Mouse (Mus musculus): ENCODE data around the gene Thap4.
"Not testable (repeated sequence)": the region's sequence is repeated elsewhere in the genome, so short reads cannot be mapped to it uniquely, and the experiment has no call there.

Thap4 gene

GRCm38 (mm10) chr1:93754573-93755290 lies at the start of gene Thap4:
Gene Thap4, minus strand, starts transcription at chr1:93754864.
- DNase-seq (ENCODE audit: low spot score): peak; percentile 89

DNA sequence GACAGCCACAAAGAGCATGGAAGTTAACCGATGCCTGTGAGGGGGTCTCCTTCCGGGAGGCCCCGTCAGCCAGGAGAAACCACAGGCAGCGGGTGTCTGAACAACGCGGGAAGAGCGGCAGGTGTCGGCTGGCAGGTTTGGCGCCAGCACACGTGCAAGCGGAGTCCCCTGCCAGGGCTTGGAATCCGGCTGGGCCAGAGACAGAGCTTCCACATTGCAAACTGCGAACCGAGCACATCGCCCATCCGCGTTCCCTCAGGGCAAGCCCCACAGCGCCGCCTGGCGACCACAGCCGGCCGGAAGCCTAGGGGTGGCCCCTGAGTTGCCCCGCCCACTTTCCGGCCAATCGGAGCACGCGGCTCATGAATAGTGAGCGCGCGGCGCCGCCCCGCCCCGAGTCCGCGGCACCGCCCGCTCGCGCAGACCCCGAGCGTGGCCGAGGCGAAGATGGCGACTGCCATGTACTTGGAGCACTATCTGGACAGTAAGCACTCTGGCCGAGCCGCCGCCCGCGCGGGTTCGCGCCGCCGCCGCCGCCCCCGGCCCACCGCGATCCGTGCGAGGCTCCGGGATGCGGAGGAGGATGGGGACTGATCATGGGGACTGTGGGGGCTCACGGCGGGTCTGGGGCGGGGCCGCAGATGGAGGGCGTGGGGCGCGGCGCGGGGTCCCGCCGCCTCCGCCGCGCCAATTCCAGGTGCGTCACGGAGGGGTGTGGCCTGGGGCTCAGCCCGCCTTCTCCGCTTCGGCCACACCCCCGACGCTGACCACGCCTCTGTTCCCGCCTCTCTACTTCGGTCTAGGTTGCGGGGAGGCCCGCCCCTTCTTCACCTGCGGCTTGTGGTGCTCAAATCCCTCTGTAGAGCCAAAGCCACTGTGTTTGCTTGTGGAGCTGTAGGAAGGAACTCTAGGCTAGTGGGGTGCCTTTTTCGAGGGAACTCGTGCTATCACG lies 49.2 kb upstream of the Thap4 start, which contains the start of gene Ing5:
TSS of gene Ing5 (plus strand) at position 410 of the 952 bp plus-strand sequence.
- peak; percentile 98 for DNase-seq (ENCODE audit: low spot score)

GRCm38 (mm10) chr1:93802771-93803170 lies 48.1 kb upstream of the Thap4 start:
- DNase-seq (ENCODE audit: low spot score): no peak

DNA sequence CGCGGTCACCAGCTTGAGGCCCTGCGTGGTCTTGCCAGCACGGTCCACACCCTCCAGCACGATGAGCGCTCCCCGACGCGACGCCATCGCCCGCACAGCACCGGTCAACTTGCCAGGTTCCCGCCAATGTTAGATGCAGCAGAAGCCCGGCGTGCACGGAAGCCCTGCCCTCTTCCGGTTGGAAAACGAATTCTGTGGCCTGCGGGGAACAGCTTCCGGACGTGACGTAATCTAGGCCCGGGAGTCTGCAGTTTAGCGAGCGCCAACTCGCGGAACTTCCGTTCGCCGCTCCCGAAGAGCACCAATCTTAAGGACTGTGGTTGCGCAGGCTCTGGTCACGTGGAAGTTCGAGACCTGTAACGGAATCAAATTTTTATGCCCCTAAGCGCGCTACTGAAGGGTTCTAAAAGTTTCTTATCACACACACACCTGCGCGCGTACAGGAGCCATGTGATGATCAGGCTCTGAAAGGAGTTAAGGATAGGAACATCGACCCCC lies 47.1 kb upstream of the Thap4 start, which contains the start of gene Dtymk:
TSS of gene Dtymk (minus strand) at position 194 of the 498 bp plus-strand sequence.
- peak; percentile 94 for DNase-seq (ENCODE audit: low spot score)

DNA sequence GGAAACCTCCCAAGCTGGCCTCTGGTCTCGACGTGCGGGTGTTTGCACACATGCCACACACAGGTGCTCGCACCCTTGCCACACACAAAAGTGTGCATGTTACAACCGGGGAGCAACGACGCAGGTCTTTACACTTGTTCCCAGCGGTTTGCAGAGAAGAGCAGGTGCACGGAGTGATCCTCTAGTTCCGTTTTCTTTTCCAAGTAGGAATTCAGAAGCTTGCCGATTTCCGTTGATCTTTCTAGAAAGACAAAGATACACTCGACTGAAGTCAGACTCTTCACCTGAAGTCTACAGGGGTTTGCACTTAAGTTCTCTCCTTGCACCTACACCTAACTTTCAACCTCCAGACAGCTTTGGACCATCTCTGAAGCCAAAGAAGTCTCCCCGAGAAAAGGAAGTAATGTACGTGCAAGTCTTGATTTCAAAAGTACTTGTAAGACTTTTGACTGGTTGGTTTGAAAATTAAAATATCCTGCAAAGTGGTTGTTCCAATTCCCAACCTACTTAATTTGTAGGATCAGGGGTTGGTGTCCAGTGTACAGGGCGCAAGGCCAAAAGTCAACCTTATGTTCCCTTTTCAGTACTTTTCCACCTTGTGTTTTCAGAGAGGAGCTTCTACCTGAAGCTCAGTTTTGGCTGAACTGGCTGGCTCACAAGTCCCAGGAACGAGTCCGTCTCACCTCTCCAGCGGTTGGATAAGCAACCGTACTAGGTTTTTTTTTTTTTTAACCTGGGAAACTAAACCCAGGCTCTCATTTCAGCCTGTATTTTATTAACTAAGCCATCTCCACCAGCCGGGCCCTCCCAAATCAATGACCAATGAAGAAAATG lies 46.2 kb upstream of the Thap4 start:
- no peak for DNase-seq (ENCODE audit: low spot score)

- DNase-seq (ENCODE audit: low spot score): no peak
Observed at GRCm38 (mm10) chr1:93795886-93796285, 41.2 kb upstream of the Thap4 start.

- DNase-seq (ENCODE audit: low spot score): no peak
Observed at GRCm38 (mm10) chr1:93794526-93794925, 39.9 kb upstream of the Thap4 start.

GRCm38 (mm10) chr1:93786912-93787311 lies 32.2 kb upstream of the Thap4 start:
- DNase-seq (ENCODE audit: low spot score): no peak

DNA sequence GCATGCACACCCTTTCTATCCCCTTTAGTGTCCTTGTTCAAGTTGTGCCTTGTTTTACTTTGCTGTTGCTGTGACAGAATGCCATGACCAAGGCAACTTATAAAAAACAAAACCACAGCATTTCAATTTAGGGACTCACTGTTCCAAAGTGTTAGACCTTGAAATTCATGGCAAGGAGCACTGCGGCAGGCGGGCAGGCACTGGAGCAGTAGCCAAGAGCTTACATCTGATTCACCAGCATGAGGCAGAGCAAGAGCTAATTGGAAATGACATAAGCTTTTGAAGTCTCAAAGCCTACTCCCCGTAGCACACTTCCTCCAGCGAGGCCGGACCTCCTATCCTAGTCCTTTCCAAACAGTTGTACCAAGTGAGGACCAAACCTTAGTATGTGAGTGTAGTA lies 22.0 kb upstream of the Thap4 start:
- no peak for DNase-seq (ENCODE audit: low spot score)

DNA sequence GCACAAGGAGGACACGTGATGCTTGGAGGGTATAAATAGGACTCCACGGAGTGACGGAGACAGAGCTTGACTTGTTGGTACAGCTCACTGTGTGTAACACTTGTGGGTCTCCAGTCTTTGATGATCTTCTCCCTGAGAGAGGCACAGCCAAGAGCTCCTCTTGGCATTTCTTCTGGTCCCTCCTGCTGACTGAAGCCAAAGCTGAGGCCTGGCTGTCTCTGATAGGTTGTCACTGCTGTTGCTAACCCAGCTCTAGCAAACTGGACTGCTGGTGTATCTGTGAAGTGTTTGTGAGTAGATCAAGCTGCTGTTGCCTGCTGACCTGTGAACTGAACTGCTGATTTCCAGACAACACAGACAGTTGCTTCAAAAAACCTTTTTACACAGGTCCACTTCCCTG lies 15.2 kb upstream of the Thap4 start:
- DNase-seq (ENCODE audit: low spot score): no peak

DNA sequence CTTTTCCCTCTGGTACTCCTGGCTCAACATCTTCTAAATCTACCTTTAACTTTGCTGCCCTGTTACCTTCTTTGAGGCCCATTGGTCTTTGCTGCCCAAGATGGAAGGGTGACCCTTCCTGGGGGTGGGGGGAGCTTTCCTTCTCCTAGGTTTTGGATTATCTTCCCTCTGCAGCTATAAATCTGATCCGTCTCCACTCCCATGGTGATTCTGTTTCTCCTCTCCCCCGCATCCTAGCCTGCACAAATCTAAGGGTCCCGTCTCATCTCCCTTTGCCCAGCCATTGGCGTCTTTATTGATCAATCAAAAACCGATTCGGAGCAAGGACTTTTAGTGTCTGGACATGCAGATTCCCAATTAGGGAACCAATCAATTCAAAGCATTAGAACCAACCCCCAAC lies 12.9 kb upstream of the Thap4 start:
- no peak for DNase-seq (ENCODE audit: low spot score)

- no peak for DNase-seq (ENCODE audit: low spot score)
Observed at GRCm38 (mm10) chr1:93764871-93765591, 10.4 kb upstream of the Thap4 start.

- not testable (repeated sequence) for DNase-seq (ENCODE audit: low spot score)
Observed at GRCm38 (mm10) chr1:93763531-93763930, 8.9 kb upstream of the Thap4 start.

GRCm38 (mm10) chr1:93760076-93760475 lies 5.4 kb upstream of the Thap4 start:
- DNase-seq (ENCODE audit: low spot score): no peak

DNA sequence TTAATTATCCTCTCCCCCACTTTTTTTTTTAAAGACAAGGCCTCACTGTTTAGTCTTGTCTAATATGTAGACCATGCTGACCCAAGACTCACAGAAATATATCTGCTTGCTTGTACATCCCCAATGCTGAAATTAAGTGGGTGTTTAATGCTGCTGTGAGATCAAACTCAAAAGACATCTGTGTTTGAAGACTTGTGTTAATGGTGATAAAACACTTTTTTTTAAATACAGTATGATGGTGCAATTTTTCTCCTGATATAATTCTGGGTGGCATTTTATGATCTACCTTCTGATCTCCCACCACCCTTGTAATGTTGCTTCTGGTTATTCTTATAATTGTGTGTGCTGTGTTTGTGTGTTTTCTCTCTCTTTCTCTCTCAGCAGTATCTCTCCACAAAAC lies 1.5 kb upstream of the Thap4 start:
- no peak for DNase-seq (ENCODE audit: low spot score)

GRCm38 (mm10) chr1:93755618-93756017 lies 954 bp upstream of the Thap4 start:
- no peak for DNase-seq (ENCODE audit: low spot score)

DNA sequence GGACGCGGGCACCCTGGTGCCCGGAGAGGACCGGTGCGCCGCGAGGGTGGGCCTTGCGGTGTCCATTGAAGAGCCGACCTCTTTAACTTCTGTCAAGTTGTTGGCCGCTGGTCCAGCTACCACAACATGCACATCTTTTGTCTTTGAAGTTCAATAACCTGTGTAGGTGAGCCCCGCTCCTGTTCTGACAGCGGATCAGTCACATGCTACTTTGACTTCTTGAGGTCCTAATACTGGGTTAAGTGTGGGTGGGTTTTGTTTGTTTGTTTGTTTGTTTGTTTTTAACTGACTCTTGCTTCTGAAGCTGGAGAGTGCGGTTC lies 587 bp upstream of the Thap4 start:
- DNase-seq (ENCODE audit: low spot score): no peak

- no peak for DNase-seq (ENCODE audit: low spot score)
Observed at GRCm38 (mm10) chr1:93753911-93754572, 622 bp downstream of the Thap4 start.

GRCm38 (mm10) chr1:93751290-93751689 lies 3.4 kb downstream of the Thap4 start, which contains the start of gene Atg4b:
Gene Atg4b, plus strand, starts transcription at chr1:93751500.
- DNase-seq (ENCODE audit: low spot score): no peak

GRCm38 (mm10) chr1:93748539-93748938 lies 6.1 kb downstream of the Thap4 start:
- peak; percentile 21 for DNase-seq (ENCODE audit: low spot score)

GRCm38 (mm10) chr1:93746179-93746578 lies 8.5 kb downstream of the Thap4 start:
- no peak for DNase-seq (ENCODE audit: low spot score)

All from yolk sac, embryonic 10.5 days (tissue).